Mouse (Mus musculus): ENCODE results near the gene Vmn1r34.
"Not testable (repeated sequence)": the region's sequence is repeated elsewhere in the genome, so short reads cannot be mapped to it uniquely, and the experiment has no call there.

Gene Vmn1r34

GRCm38 (mm10) chr6:66643779-66644178 is at the start of gene Vmn1r34:
Gene Vmn1r34, minus strand, starts transcription at chr6:66643879.
- DNase-seq = no peak

GRCm38 (mm10) chr6:66685806-66686205 is 42.1 kb upstream of the Vmn1r34 start, which contains the start of gene Vmn1r35:
Gene Vmn1r35, minus strand, starts transcription at chr6:66685906.
- no peak for DNase-seq

GRCm38 (mm10) chr6:66618182-66618581 is 25.5 kb downstream of the Vmn1r34 start, which contains the start of gene Vmn1r33:
Gene Vmn1r33, minus strand, starts transcription at chr6:66618282.
- DNase-seq = not testable (repeated sequence)

GRCm38 (mm10) chr6:66595804-66596203 is 47.9 kb downstream of the Vmn1r34 start:
- DNase-seq = no peak

All from kidney, postnatal 25 days (tissue).